Comparison of ENCODE assay signal across 16 mouse cellular contexts in genomic region chr6:117572006-117572405, GRCm38 (mm10).
"Had no signal": no experiment of that assay in that cellular context is flagged by ENCODE, and none has a peak within 500 bp of the region (broad histone marks: within the 10 kb centered on the region; RNA-seq: fewer than 3 reads in every experiment).

No protein-coding gene starts in this region.

- H3K27me3 ChIP-seq: liver, embryonic 13.5 days; megakaryocyte, embryonic 14.5 days; midbrain, embryonic 13.5 days; neural tube, embryonic 13.5 days had no signal

- H3K27ac ChIP-seq: left cerebral cortex, adult 2 months; liver, embryonic 13.5 days; midbrain, embryonic 10.5 days; midbrain, embryonic 13.5 days; neural tube, embryonic 13.5 days had no signal

- H3K9ac ChIP-seq: liver, embryonic 13.5 days; midbrain, embryonic 13.5 days; neural tube, embryonic 13.5 days had no signal

- H3K9me3 ChIP-seq: liver, embryonic 13.5 days; midbrain, embryonic 10.5 days; midbrain, embryonic 13.5 days; neural tube, embryonic 13.5 days had no signal

- H3K4me1 ChIP-seq: liver, embryonic 13.5 days; megakaryocyte, embryonic 14.5 days had no signal

- H3K4me3 ChIP-seq: left cerebral cortex, adult 2 months; liver, embryonic 13.5 days; megakaryocyte, embryonic 14.5 days; midbrain, embryonic 10.5 days; midbrain, embryonic 13.5 days; myocyte; neural tube, embryonic 13.5 days had no signal

- H3K4me2 ChIP-seq: liver, embryonic 13.5 days; midbrain, embryonic 13.5 days; neural tube, embryonic 13.5 days had no signal

- ATAC-seq: midbrain, embryonic 13.5 days; midbrain, embryonic 16.5 days had no signal

- DNase-seq: kidney, adult 9 months; kidney, postnatal 14 days; layer of hippocampus, postnatal 36 days; liver, embryonic 13.5 days; lung, adult 2 months; lung, postnatal 10 days; lung, postnatal 36 days; thymus, adult 18-20 months; thymus, postnatal 36 days had no signal

- H3K36me3 ChIP-seq: liver, embryonic 13.5 days; midbrain, embryonic 10.5 days; midbrain, embryonic 13.5 days; neural tube, embryonic 13.5 days had no signal
